Mouse (Mus musculus): Measurements from ENCODE around the gene Atad5. TPM values are rescaled to one million over a fixed set of nuclear protein-coding genes. Genes with fewer than 3 reads are reported as not detected.
A peak's percentile ranks its signal among the peaks of the same experiment; 100 is the strongest.

Atad5 gene
- total RNA-seq, 2 experiments from 2014 or later: 3.6 to 4.2 TPM

- DNase-seq (ENCODE audit: low spot score in 2 of 2): no peak
- TF ChIP-seq CTCF (conservative IDR thresholded peaks at IDR 0.05): no peak
- no peak overlapping the region for H3K27ac ChIP-seq
- no peak overlapping the region for H3K4me3 ChIP-seq
Measured at GRCm38 (mm10) chr11:80090555-80091164, 1.5 kb downstream of the Atad5 start.

GRCm38 (mm10) chr11:80098444-80099056 is 9.3 kb downstream of the Atad5 start:
- no peak overlapping the region for H3K4me3 ChIP-seq
- no peak for TF ChIP-seq CTCF (conservative IDR thresholded peaks at IDR 0.05)
- DNase-seq (ENCODE audit: low spot score in 2 of 2): no peak
- no peak overlapping the region for H3K27ac ChIP-seq

- Histone ChIP-seq H3K27ac (no peak overlapping the region), H3K4me3 (no peak overlapping the region)
- no peak for DNase-seq (ENCODE audit: low spot score in 2 of 2)
- TF ChIP-seq CTCF (conservative IDR thresholded peaks at IDR 0.05): no peak
Measured at GRCm38 (mm10) chr11:80101298-80101697, 12.1 kb downstream of the Atad5 start.

- TF ChIP-seq CTCF (conservative IDR thresholded peaks at IDR 0.05): no peak
- no peak overlapping the region for H3K4me3 ChIP-seq
- H3K27ac ChIP-seq: no peak overlapping the region
- DNase-seq (ENCODE audit: low spot score in 2 of 2): no peak
Measured at GRCm38 (mm10) chr11:80104407-80104806, 15.2 kb downstream of the Atad5 start.

- Histone ChIP-seq H3K4me3 (no peak overlapping the region), H3K27ac (no peak overlapping the region)
- 0 out of 2 replicates have a peak, but pooled peaks have one; percentile 3 for TF ChIP-seq CTCF (conservative IDR thresholded peaks at IDR 0.05)
- DNase-seq (ENCODE audit: low spot score in 2 of 2): no peak
Measured at GRCm38 (mm10) chr11:80116411-80116810, 27.2 kb downstream of the Atad5 start.

GRCm38 (mm10) chr11:80132050-80132449 is 42.9 kb downstream of the Atad5 start:
- Histone ChIP-seq H3K27ac (no peak overlapping the region), H3K4me3 (no peak overlapping the region)
- DNase-seq (ENCODE audit: low spot score in 2 of 2): no peak
- no peak for TF ChIP-seq CTCF (conservative IDR thresholded peaks at IDR 0.05)

- DNase-seq (ENCODE audit: low spot score in 2 of 2): peak in 1 of 2 experiments; percentile 29
- no peak for TF ChIP-seq CTCF (conservative IDR thresholded peaks at IDR 0.05)
- Histone ChIP-seq H3K4me3 (no peak overlapping the region), H3K27ac (peak overlapping the region; percentile 23; the same call in 1 of the 2 replicates)
Measured at GRCm38 (mm10) chr11:80134744-80135143, 45.5 kb downstream of the Atad5 start.

GRCm38 (mm10) chr11:80135954-80136683 is 46.9 kb downstream of the Atad5 start:
- no peak for DNase-seq (ENCODE audit: low spot score in 2 of 2)
- Histone ChIP-seq H3K27ac (peak overlapping the region; percentile 41), H3K4me3 (no peak overlapping the region)
- TF ChIP-seq CTCF (conservative IDR thresholded peaks at IDR 0.05): no peak

GRCm38 (mm10) chr11:80136786-80137185 is 47.6 kb downstream of the Atad5 start:
- TF ChIP-seq CTCF (conservative IDR thresholded peaks at IDR 0.05): no peak
- no peak overlapping the region for H3K4me3 ChIP-seq
- DNase-seq (ENCODE audit: low spot score in 2 of 2): peak in 1 of 2 experiments; percentile 41
- peak overlapping the region; percentile 62; the same call in 1 of the 2 replicates for H3K27ac ChIP-seq

- DNase-seq (ENCODE audit: low spot score in 2 of 2): no peak
- H3K4me3 ChIP-seq: no peak overlapping the region
- H3K27ac ChIP-seq: no peak overlapping the region
- no peak for TF ChIP-seq CTCF (conservative IDR thresholded peaks at IDR 0.05)
Measured at GRCm38 (mm10) chr11:80137773-80138172, 48.6 kb downstream of the Atad5 start.

GRCm38 (mm10) chr11:80141825-80142521 is 52.8 kb downstream of the Atad5 start, which contains the start of gene Tefm:
TSS of gene Tefm (minus strand) at chr11:80142175.
- Histone ChIP-seq H3K4me3 (peak within 1 kb of the TSS; percentile 81), H3K27ac (peak within 1 kb of the TSS; percentile 95)
- peak; percentile 83 to 91 for DNase-seq (ENCODE audit: low spot score in 2 of 2)
- TF ChIP-seq CTCF (conservative IDR thresholded peaks at IDR 0.05): no peak

- Histone ChIP-seq H3K4me3 (no peak overlapping the region; the same call in 1 of the 2 replicates), H3K27ac (no peak overlapping the region)
- no peak for DNase-seq (ENCODE audit: low spot score in 2 of 2)
- no peak for TF ChIP-seq CTCF (conservative IDR thresholded peaks at IDR 0.05)
Measured at GRCm38 (mm10) chr11:80142872-80143271, 53.7 kb downstream of the Atad5 start.

All from layer of hippocampus, adult 2 months (tissue).